16 mouse cellular contexts compared by ENCODE assay signal in genomic region chr8:48477371-48477935, GRCm38 (mm10).
DNase-seq lines count a peak whose midpoint lies in the region; ATAC-seq and TF ChIP-seq lines count a peak whose summit lies in the region.
"Had no signal": no experiment of that assay in that cellular context is flagged by ENCODE, and none has a peak within 500 bp of the region (broad histone marks: within the 10 kb centered on the region; RNA-seq: fewer than 3 reads in every experiment).

No protein-coding gene starts in this region.

- no peak overlapping the region for H3K4me3 ChIP-seq in liver, postnatal 0 days (ENCODE audit: low read depth, low read length)
- H3K4me3 ChIP-seq in forebrain, postnatal 0 days (ENCODE audit: low read depth, low read length): no peak overlapping the region
- no peak overlapping the region for H3K4me3 ChIP-seq in hindbrain, embryonic 16.5 days (ENCODE audit: low read length)
- no peak overlapping the region for H3K4me3 ChIP-seq in neural tube, embryonic 14.5 days (ENCODE audit: low read depth, low read length)
- H3K4me3 ChIP-seq: layer of hippocampus, adult 2 months; limb, embryonic 13.5 days; lung, embryonic 15.5 days had no signal

- H3K4me2 ChIP-seq in liver, postnatal 0 days (ENCODE audit: low read depth, low read length): peak overlapping the region; percentile 40; the same call in 1 of the 2 replicates
- H3K4me2 ChIP-seq in forebrain, postnatal 0 days (ENCODE audit: low read depth): no peak overlapping the region
- H3K4me2 ChIP-seq in hindbrain, embryonic 16.5 days (ENCODE audit: low read length): no peak overlapping the region
- H3K4me2 ChIP-seq in neural tube, embryonic 14.5 days (ENCODE audit: low read depth, low read length): no peak overlapping the region
- H3K4me2 ChIP-seq: limb, embryonic 13.5 days; lung, embryonic 15.5 days had no signal

- ATAC-seq in liver, postnatal 0 days: peak; percentile 66; the same call in 1 of the 2 replicates
- peak; percentile 57 for ATAC-seq in forebrain, postnatal 0 days
- ATAC-seq in hindbrain, embryonic 16.5 days: peak; percentile 71
- peak; percentile 26 for ATAC-seq in neural tube, embryonic 14.5 days (ENCODE audit: low read depth)

- no peak for TF ChIP-seq EP300 in liver, postnatal 0 days (IDR thresholded peaks at IDR 0.05; ENCODE audit: low read depth)

- no peak overlapping the region for H3K9ac ChIP-seq in liver, postnatal 0 days (replicated peaks)
- no peak overlapping the region for H3K9ac ChIP-seq in forebrain, postnatal 0 days
- H3K9ac ChIP-seq in hindbrain, embryonic 16.5 days (ENCODE audit: low read depth, low read length): no peak overlapping the region
- no peak overlapping the region for H3K9ac ChIP-seq in neural tube, embryonic 14.5 days (replicated peaks; ENCODE audit: low read depth, low read length)
- H3K9ac ChIP-seq: limb, embryonic 13.5 days; lung, embryonic 15.5 days had no signal

- no peaks in the 10 kb centered on the region for H3K36me3 ChIP-seq in liver, postnatal 0 days (replicated peaks; ENCODE audit: insufficient read depth, low read length)
- H3K36me3 ChIP-seq in forebrain, postnatal 0 days (ENCODE audit: insufficient read depth): no peaks in the 10 kb centered on the region
- H3K36me3 ChIP-seq in hindbrain, embryonic 16.5 days (ENCODE audit: control insufficient read depth, insufficient read depth, low read length): no peaks in the 10 kb centered on the region
- H3K36me3 ChIP-seq in neural tube, embryonic 14.5 days (ENCODE audit: control insufficient read depth, insufficient read depth, low read length): no peaks in the 10 kb centered on the region
- H3K36me3 ChIP-seq: limb, embryonic 13.5 days; lung, embryonic 15.5 days had no signal

- no peak for DNase-seq in liver, postnatal 0 days
- no peak for DNase-seq in liver
- no peak for DNase-seq in forebrain, postnatal 0 days
- DNase-seq in adrenal gland, postnatal 36 days: no peak
- DNase-seq in gastrocnemius, adult 18-20 months (ENCODE audit: low spot score): no peak
- DNase-seq in adipocyte (ENCODE audit: low spot score): no peak
- DNase-seq: cerebellum, adult 9-10 months; embryo, embryonic 11 days; gastrocnemius, postnatal 36 days; right cerebral cortex, postnatal 14 days; thymus, postnatal 36 days had no signal

- H3K4me1 ChIP-seq in liver, postnatal 0 days (ENCODE audit: insufficient read depth): peaks cover 4% of the 10 kb centered on the region
- no peaks in the 10 kb centered on the region for H3K4me1 ChIP-seq in forebrain, postnatal 0 days (ENCODE audit: insufficient read depth)
- peaks cover 3% of the 10 kb centered on the region; the same call in 1 of the 2 replicates for H3K4me1 ChIP-seq in hindbrain, embryonic 16.5 days (ENCODE audit: control insufficient read depth, insufficient read depth, low read depth, low read length)
- peaks cover 8% of the 10 kb centered on the region; the same call in 1 of the 2 replicates for H3K4me1 ChIP-seq in neural tube, embryonic 14.5 days (ENCODE audit: control insufficient read depth, insufficient read depth, low read length)

- TF ChIP-seq CTCF in liver, postnatal 0 days (IDR thresholded peaks at IDR 0.05; ENCODE audit: low read depth): no peak
- no peak for TF ChIP-seq CTCF in forebrain, postnatal 0 days (IDR thresholded peaks at IDR 0.05; ENCODE audit: low read depth)

- no peaks in the 10 kb centered on the region for H3K9me3 ChIP-seq in liver, postnatal 0 days (ENCODE audit: low read length)
- H3K9me3 ChIP-seq in forebrain, postnatal 0 days (ENCODE audit: low read length): no peaks in the 10 kb centered on the region
- no peaks in the 10 kb centered on the region for H3K9me3 ChIP-seq in hindbrain, embryonic 16.5 days (ENCODE audit: control insufficient read depth, low read length)
- no peaks in the 10 kb centered on the region for H3K9me3 ChIP-seq in neural tube, embryonic 14.5 days (ENCODE audit: control insufficient read depth, low read length)
- H3K9me3 ChIP-seq: limb, embryonic 13.5 days; lung, embryonic 15.5 days had no signal

- 62% methylated on average over 8 of the region's 8 CpGs for WGBS in liver, postnatal 0 days (ENCODE audit: insufficient replicate concordance)
- WGBS in forebrain, postnatal 0 days: 34% methylated on average over 8 of the region's 8 CpGs
- 37% methylated on average over 8 of the region's 8 CpGs for WGBS in hindbrain, embryonic 16.5 days
- WGBS in neural tube, embryonic 14.5 days: 38% methylated on average over 8 of the region's 8 CpGs

- H3K27ac ChIP-seq in liver, postnatal 0 days (ENCODE audit: low read depth): peak overlapping the region; percentile 48; the same call in 1 of the 2 replicates
- no peak overlapping the region for H3K27ac ChIP-seq in forebrain, postnatal 0 days (ENCODE audit: low read depth, low read length)
- no peak overlapping the region for H3K27ac ChIP-seq in hindbrain, embryonic 16.5 days (ENCODE audit: low read depth, low read length)
- H3K27ac ChIP-seq in neural tube, embryonic 14.5 days (ENCODE audit: low read depth, low read length): no peak overlapping the region
- H3K27ac ChIP-seq: layer of hippocampus, adult 2 months; limb, embryonic 13.5 days; lung, embryonic 15.5 days had no signal

- no peaks in the 10 kb centered on the region for H3K27me3 ChIP-seq in liver, postnatal 0 days (ENCODE audit: insufficient read depth, low read length)
- no peaks in the 10 kb centered on the region for H3K27me3 ChIP-seq in forebrain, postnatal 0 days (ENCODE audit: insufficient read depth, low read length)
- no peaks in the 10 kb centered on the region for H3K27me3 ChIP-seq in hindbrain, embryonic 16.5 days (replicated peaks; ENCODE audit: control insufficient read depth, insufficient read depth, low read length)
- H3K27me3 ChIP-seq in neural tube, embryonic 14.5 days (ENCODE audit: control insufficient read depth, insufficient read depth, low read length): no peaks in the 10 kb centered on the region
- H3K27me3 ChIP-seq: limb, embryonic 13.5 days; lung, embryonic 15.5 days had no signal
